ENCODE assay signal across 13 mouse cellular contexts in the genomic region with DNA sequence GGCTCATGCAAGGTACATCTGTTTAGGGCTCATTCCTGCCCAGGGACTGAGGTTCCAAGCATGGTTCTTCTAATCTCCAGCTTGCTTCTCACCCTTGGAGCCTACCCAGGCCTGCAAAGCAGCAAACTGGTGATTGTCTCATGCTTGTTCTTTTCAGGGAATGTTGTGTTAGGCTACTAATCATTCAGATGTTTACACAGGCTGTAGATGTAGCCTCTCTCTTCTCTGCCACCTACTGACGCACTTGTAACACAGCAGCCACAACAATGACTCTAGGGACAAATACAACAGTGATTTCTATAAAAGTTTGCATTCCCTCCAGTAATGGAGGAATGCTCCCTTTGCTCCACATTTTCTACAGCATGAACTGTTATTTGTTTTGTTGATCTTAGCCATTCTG. TPM values are rescaled to one million over a fixed set of nuclear protein-coding genes. Genes with fewer than 3 reads are reported as not detected.
DNase-seq lines count a peak whose midpoint lies in the region; ATAC-seq and TF ChIP-seq lines count a peak whose summit lies in the region.
"Had no signal": no experiment of that assay in that cellular context is flagged by ENCODE, and none has a peak within 500 bp of the region (broad histone marks: within the 10 kb centered on the region; RNA-seq: fewer than 3 reads in every experiment).

No protein-coding gene starts in this region.

- 23% methylated on average over 1 of the region's 1 CpGs for WGBS in midbrain, embryonic 11.5 days
- 20% methylated on average over 1 of the region's 1 CpGs for WGBS in midbrain, embryonic 15.5 days
- whole genome bisulfite sequencing in hindbrain, embryonic 10.5 days, result 26% methylated on average over 1 of the region's 1 CpGs

- H3K27ac ChIP-seq in gastrocnemius, adult 2 months, result no peak overlapping the region
- no peak overlapping the region for H3K27ac ChIP-seq in midbrain, embryonic 11.5 days (ENCODE audit: low read depth, low read length)
- no peak overlapping the region for H3K27ac ChIP-seq in midbrain, embryonic 15.5 days
- H3K27ac ChIP-seq in hindbrain, embryonic 10.5 days, result no peak overlapping the region

- DNase-seq in gastrocnemius, adult 2 months, result no peak
- no peak for DNase-seq in gastrocnemius, postnatal 10 days
- no peak for DNase-seq in midbrain, embryonic 11.5 days (ENCODE audit: low spot score, missing footprints)
- DNase-seq in forelimb bud, embryonic 11.5 days (ENCODE audit: low read depth, low spot score), result peak; percentile 3
- DNase-seq in spleen, postnatal 4 days (ENCODE audit: low spot score in 2 of 2), result no peak
- DNase-seq in cerebellum, adult 11 months, result no peak
- DNase-seq in hindbrain, embryonic 10.5 days (ENCODE audit: low spot score), result no peak
- DNase-seq: cerebellum, adult 11-12 months; gastrocnemius, postnatal 36 days; kidney, postnatal 4 days; lung, postnatal 10 days; thymus, postnatal 36 days had no signal

- no peaks in the 10 kb centered on the region for H3K36me3 ChIP-seq in midbrain, embryonic 11.5 days (ENCODE audit: control insufficient read depth, insufficient read depth, low read length)
- no peaks in the 10 kb centered on the region for H3K36me3 ChIP-seq in midbrain, embryonic 15.5 days (replicated peaks)
- no peaks in the 10 kb centered on the region for H3K36me3 ChIP-seq in hindbrain, embryonic 10.5 days

- no peaks in the 10 kb centered on the region for H3K4me1 ChIP-seq in midbrain, embryonic 11.5 days (ENCODE audit: control insufficient read depth, insufficient read depth, low read length)
- H3K4me1 ChIP-seq in midbrain, embryonic 15.5 days, result no peaks in the 10 kb centered on the region
- H3K4me1 ChIP-seq in hindbrain, embryonic 10.5 days (replicated peaks), result no peaks in the 10 kb centered on the region

- H3K4me3 ChIP-seq in gastrocnemius, adult 2 months, result no peak overlapping the region
- no peak overlapping the region for H3K4me3 ChIP-seq in midbrain, embryonic 11.5 days (ENCODE audit: low read depth, low read length)
- no peak overlapping the region for H3K4me3 ChIP-seq in midbrain, embryonic 15.5 days
- no peak overlapping the region for H3K4me3 ChIP-seq in hindbrain, embryonic 10.5 days

- no peak overlapping the region for H3K9ac ChIP-seq in midbrain, embryonic 11.5 days (ENCODE audit: low read length)
- H3K9ac ChIP-seq in midbrain, embryonic 15.5 days, result no peak overlapping the region

- peak; percentile 62 for TF ChIP-seq CTCF in gastrocnemius, adult 2 months (IDR thresholded peaks at IDR 0.05)

- H3K27me3 ChIP-seq in midbrain, embryonic 11.5 days (ENCODE audit: control insufficient read depth, insufficient read depth, low read length), result no peaks in the 10 kb centered on the region
- no peaks in the 10 kb centered on the region for H3K27me3 ChIP-seq in midbrain, embryonic 15.5 days (replicated peaks)
- H3K27me3 ChIP-seq in hindbrain, embryonic 10.5 days (ENCODE audit: insufficient read depth, poor library complexity, severe bottlenecking), result no peaks in the 10 kb centered on the region

- intact Hi-C loops in gastrocnemius, adult 2 months (cut with DNase I), result loop anchor here (5.0 kb wide), 2 partner anchors 124 to 299 kb away; no protein-coding TSS in a partner anchor

- ATAC-seq in midbrain, embryonic 11.5 days (ENCODE audit: low FRiP score), result peak; percentile 38; the same call in 1 of the 2 replicates
- no peak for ATAC-seq in midbrain, embryonic 15.5 days (replicated peaks)

- H3K4me2 ChIP-seq in midbrain, embryonic 11.5 days, result no peak overlapping the region
- no peak overlapping the region for H3K4me2 ChIP-seq in midbrain, embryonic 15.5 days

- no peaks in the 10 kb centered on the region for H3K9me3 ChIP-seq in midbrain, embryonic 11.5 days (ENCODE audit: control insufficient read depth, low read length)
- no peaks in the 10 kb centered on the region for H3K9me3 ChIP-seq in midbrain, embryonic 15.5 days
- H3K9me3 ChIP-seq in hindbrain, embryonic 10.5 days, result no peaks in the 10 kb centered on the region

RNA-seq across cellular contexts. Expression of gene Olfr172, which starts 11.7 kb away (rescaled TPM):
- total RNA-seq in gastrocnemius, adult 2 months (2021), result not detected
- not detected for total RNA-seq in gastrocnemius, postnatal 10 days (2021)
- not detected in 2 replicates for polyA plus RNA-seq in midbrain, embryonic 11.5 days (2014; fragmentation: Nextera tagmentation; extraction: Ambion mirVana)
- not detected in 2 replicates for polyA plus RNA-seq in midbrain, embryonic 15.5 days (2015; fragmentation: Nextera tagmentation; extraction: Ambion mirVana)
- polyA plus RNA-seq in hindbrain, embryonic 10.5 days (2016; fragmentation: Nextera tagmentation; extraction: Ambion mirVana), result not detected in 2 replicates
- total RNA-seq: gastrocnemius, postnatal 36 days had no signal

RNA-seq across cellular contexts. Expression of gene Cldnd1, which starts 23.6 kb away (rescaled TPM):
- 10 to 100 TPM; 64.8 to 82.8 TPM for total RNA-seq in gastrocnemius, adult 2 months (2021)
- total RNA-seq in gastrocnemius, postnatal 10 days (2021), result 10 to 100 TPM; 54.6 to 68.2 TPM
- polyA plus RNA-seq in midbrain, embryonic 11.5 days (2014; fragmentation: Nextera tagmentation; extraction: Ambion mirVana), result 125 and 137 TPM in 2 replicates
- polyA plus RNA-seq in midbrain, embryonic 15.5 days (2015; fragmentation: Nextera tagmentation; extraction: Ambion mirVana), result 124 and 130 TPM in 2 replicates
- polyA plus RNA-seq in hindbrain, embryonic 10.5 days (2016; fragmentation: Nextera tagmentation; extraction: Ambion mirVana), result 98.7 and 105 TPM in 2 replicates

RNA-seq across cellular contexts. Expression of gene Gpr15, which starts 32.4 kb away (rescaled TPM):
- not detected for total RNA-seq in gastrocnemius, adult 2 months (2021)
- total RNA-seq in gastrocnemius, postnatal 10 days (2021), result not detected
- 0.10 TPM in 1 of 2 replicates, not detected in the other for polyA plus RNA-seq in midbrain, embryonic 11.5 days (2014; fragmentation: Nextera tagmentation; extraction: Ambion mirVana)
- 0.13 TPM in 1 of 2 replicates, not detected in the other for polyA plus RNA-seq in midbrain, embryonic 15.5 days (2015; fragmentation: Nextera tagmentation; extraction: Ambion mirVana)
- not detected in 2 replicates for polyA plus RNA-seq in hindbrain, embryonic 10.5 days (2016; fragmentation: Nextera tagmentation; extraction: Ambion mirVana)
- total RNA-seq: gastrocnemius, postnatal 36 days had no signal

RNA-seq across cellular contexts. Expression of gene Olfr173, which starts 48.8 kb away (rescaled TPM):
- total RNA-seq in gastrocnemius, adult 2 months (2021), result not detected
- not detected for total RNA-seq in gastrocnemius, postnatal 10 days (2021)
- not detected in 2 replicates for polyA plus RNA-seq in midbrain, embryonic 11.5 days (2014; fragmentation: Nextera tagmentation; extraction: Ambion mirVana)
- polyA plus RNA-seq in midbrain, embryonic 15.5 days (2015; fragmentation: Nextera tagmentation; extraction: Ambion mirVana), result not detected in 2 replicates
- not detected in 2 replicates for polyA plus RNA-seq in hindbrain, embryonic 10.5 days (2016; fragmentation: Nextera tagmentation; extraction: Ambion mirVana)
- total RNA-seq: gastrocnemius, postnatal 36 days had no signal
